Mouse (Mus musculus): Measurements from ENCODE around the gene Spaca7.
"Not testable (repeated sequence)": the region's sequence is repeated elsewhere in the genome, so short reads cannot be mapped to it uniquely, and the experiment has no call there.

The Spaca7 gene

GRCm38 (mm10) chr8:12609752-12610449, 37.1 kb downstream of the Spaca7 start:
- no peak for DNase-seq (ENCODE audit: low spot score)

- no peak for DNase-seq (ENCODE audit: low spot score)
Observed at GRCm38 (mm10) chr8:12613201-12613600, 40.4 kb downstream of the Spaca7 start.

GRCm38 (mm10) chr8:12617369-12617768, 44.5 kb downstream of the Spaca7 start:
- DNase-seq (ENCODE audit: low spot score) = not testable (repeated sequence)

GRCm38 (mm10) chr8:12621550-12622222, 48.9 kb downstream of the Spaca7 start:
- DNase-seq (ENCODE audit: low spot score) = no peak

GRCm38 (mm10) chr8:12625890-12626289, 53.1 kb downstream of the Spaca7 start:
- no peak for DNase-seq (ENCODE audit: low spot score)

GRCm38 (mm10) chr8:12629079-12629478, 56.2 kb downstream of the Spaca7 start:
- DNase-seq (ENCODE audit: low spot score) = peak; percentile 25

- DNase-seq (ENCODE audit: low spot score) = no peak
Observed at GRCm38 (mm10) chr8:12635366-12635765, 62.5 kb downstream of the Spaca7 start.

- DNase-seq (ENCODE audit: low spot score) = no peak
Observed at GRCm38 (mm10) chr8:12638446-12638845, 65.6 kb downstream of the Spaca7 start.

- no peak for DNase-seq (ENCODE audit: low spot score)
Observed at GRCm38 (mm10) chr8:12641527-12641926, 68.7 kb downstream of the Spaca7 start.

- no peak for DNase-seq (ENCODE audit: low spot score)
Observed at GRCm38 (mm10) chr8:12644341-12644740, 71.5 kb downstream of the Spaca7 start.

GRCm38 (mm10) chr8:12644894-12645293, 72.1 kb downstream of the Spaca7 start:
- DNase-seq (ENCODE audit: low spot score) = no peak

- no peak for DNase-seq (ENCODE audit: low spot score)
Observed at GRCm38 (mm10) chr8:12646536-12646935, 73.7 kb downstream of the Spaca7 start.

- no peak for DNase-seq (ENCODE audit: low spot score)
Observed at GRCm38 (mm10) chr8:12648951-12649350, 76.1 kb downstream of the Spaca7 start.
